Mouse (Mus musculus): ENCODE data around the gene Setd3.

GRCm38 (mm10) chr12:108070685-108071662, 108.1 kb downstream of the Setd3 start:
- TF ChIP-seq EP300 (IDR thresholded peaks at IDR 0.05; ENCODE audit: low read depth) (no peak), CTCF (IDR thresholded peaks at IDR 0.05; ENCODE audit: low read depth) (no peak)

Data from liver, postnatal 0 days (tissue).